Comparison of ENCODE assay signal across 7 mouse cellular contexts in genomic region chr10:105574695-105575660, GRCm38 (mm10). TPM values are rescaled to one million over a fixed set of nuclear protein-coding genes. Genes with fewer than 3 reads are reported as not detected.
DNase-seq lines count a peak whose midpoint lies in the region; ATAC-seq and TF ChIP-seq lines count a peak whose summit lies in the region.

No protein-coding gene starts in this region.

- TF ChIP-seq EP300 in heart, adult 2 months (IDR thresholded peaks at IDR 0.05; ENCODE audit: insufficient read depth, low read depth, low read length), result peak; percentile 96

- TF ChIP-seq POLR2A in heart, adult 2 months (IDR thresholded peaks at IDR 0.05; ENCODE audit: insufficient read depth, low read depth, low read length), result peak; percentile 31; the same call in 1 of the 2 replicates

- peak overlapping the region; percentile 82 for H3K4me3 ChIP-seq in embryonic facial prominence, embryonic 13.5 days
- H3K4me3 ChIP-seq in heart, adult 2 months, result peak overlapping the region; percentile 79
- H3K4me3 ChIP-seq in limb, embryonic 13.5 days, result peak overlapping the region; percentile 86
- peak overlapping the region; percentile 84 for H3K4me3 ChIP-seq in midbrain, embryonic 16.5 days (ENCODE audit: low read depth, low read length)

- intact Hi-C loops in heart, adult 2 months (cut with DNase I), result loop anchor here (2.0 to 10.0 kb wide), 4 partner anchors 74 to 1593 kb away; no protein-coding TSS in a partner anchor

- H3K27ac ChIP-seq in embryonic facial prominence, embryonic 13.5 days, result peak overlapping the region; percentile 89
- H3K27ac ChIP-seq in heart, adult 2 months, result peak overlapping the region; percentile 79
- H3K27ac ChIP-seq in limb, embryonic 13.5 days, result peak overlapping the region; percentile 90
- peak overlapping the region; percentile 94 for H3K27ac ChIP-seq in midbrain, embryonic 16.5 days (ENCODE audit: low read length)

- no peaks in the 10 kb centered on the region for H3K79me2 ChIP-seq in heart, adult 2 months (replicated peaks; ENCODE audit: control insufficient read depth, insufficient read depth, low read length)

- H3K9me3 ChIP-seq in embryonic facial prominence, embryonic 13.5 days, result no peaks in the 10 kb centered on the region
- no peaks in the 10 kb centered on the region for H3K9me3 ChIP-seq in limb, embryonic 13.5 days
- H3K9me3 ChIP-seq in midbrain, embryonic 16.5 days (replicated peaks; ENCODE audit: control insufficient read depth, low read length, poor library complexity, severe bottlenecking), result no peaks in the 10 kb centered on the region

- WGBS in embryonic facial prominence, embryonic 13.5 days, result under 1% methylated on average over 44 of the region's 44 CpGs
- WGBS in heart, adult 2 months, result under 1% methylated on average over 44 of the region's 44 CpGs
- WGBS in limb, embryonic 13.5 days, result under 1% methylated on average over 44 of the region's 44 CpGs
- under 1% methylated on average over 44 of the region's 44 CpGs for WGBS in midbrain, embryonic 16.5 days

- peak; percentile 95 to 96 for DNase-seq in adrenal gland, postnatal 36 days
- peak; percentile 90 to 93 for DNase-seq in heart, adult 2 months
- DNase-seq in kidney, adult 8-10 months, result peak; percentile 81 to 93
- peak; percentile 46 to 87 for DNase-seq in spleen, postnatal 10 days (ENCODE audit: low spot score in 2 of 2)

- peak; percentile 77 for ATAC-seq in embryonic facial prominence, embryonic 13.5 days (ENCODE audit: insufficient number of reproducible peaks, insufficient read depth, low FRiP score, low TSS enrichment, low read depth)
- ATAC-seq in limb, embryonic 13.5 days (ENCODE audit: low FRiP score, low read depth), result peak; percentile 76
- ATAC-seq in midbrain, embryonic 16.5 days, result peak; percentile 82

- peak overlapping the region; percentile 86 for H3K4me2 ChIP-seq in embryonic facial prominence, embryonic 13.5 days
- H3K4me2 ChIP-seq in limb, embryonic 13.5 days (replicated peaks), result peak overlapping the region; percentile 88
- H3K4me2 ChIP-seq in midbrain, embryonic 16.5 days (ENCODE audit: low read length), result peak overlapping the region; percentile 58

- TF ChIP-seq CTCF in heart, adult 2 months (IDR thresholded peaks at IDR 0.05), result no peak; the same call in 1 of the 2 replicates

- peaks cover 29% of the 10 kb centered on the region for H3K4me1 ChIP-seq in embryonic facial prominence, embryonic 13.5 days
- H3K4me1 ChIP-seq in heart, adult 2 months (ENCODE audit: control insufficient read depth, insufficient read depth, low read length), result peaks cover 1% of the 10 kb centered on the region
- peaks cover 45% of the 10 kb centered on the region for H3K4me1 ChIP-seq in limb, embryonic 13.5 days
- peaks cover 29% of the 10 kb centered on the region for H3K4me1 ChIP-seq in midbrain, embryonic 16.5 days (ENCODE audit: control insufficient read depth, insufficient read depth, low read length)

- H3K36me3 ChIP-seq in embryonic facial prominence, embryonic 13.5 days, result no peaks in the 10 kb centered on the region
- peaks cover 3% of the 10 kb centered on the region for H3K36me3 ChIP-seq in heart, adult 2 months (ENCODE audit: control insufficient read depth, insufficient read depth, low read length)
- H3K36me3 ChIP-seq in limb, embryonic 13.5 days, result no peaks in the 10 kb centered on the region
- no peaks in the 10 kb centered on the region for H3K36me3 ChIP-seq in midbrain, embryonic 16.5 days (ENCODE audit: control insufficient read depth, insufficient read depth, low read length)

- no peaks in the 10 kb centered on the region for H3K27me3 ChIP-seq in embryonic facial prominence, embryonic 13.5 days
- H3K27me3 ChIP-seq in heart, adult 2 months (ENCODE audit: control insufficient read depth, insufficient read depth, low read length), result no peaks in the 10 kb centered on the region
- H3K27me3 ChIP-seq in limb, embryonic 13.5 days, result peaks cover 8% of the 10 kb centered on the region; the same call in 1 of the 2 replicates
- no peaks in the 10 kb centered on the region for H3K27me3 ChIP-seq in midbrain, embryonic 16.5 days (ENCODE audit: control insufficient read depth, insufficient read depth, low read depth, low read length)

- H3K9ac ChIP-seq in embryonic facial prominence, embryonic 13.5 days, result peak overlapping the region; percentile 84
- H3K9ac ChIP-seq in heart, adult 2 months (ENCODE audit: low read depth, low read length), result peak overlapping the region; percentile 18; the same call in 1 of the 2 replicates
- H3K9ac ChIP-seq in limb, embryonic 13.5 days, result peak overlapping the region; percentile 63
- H3K9ac ChIP-seq in midbrain, embryonic 16.5 days (ENCODE audit: low read depth, low read length), result peak overlapping the region; percentile 85

RNA-seq across cellular contexts. Expression of gene Tmtc2, which starts 0.7 kb away (rescaled TPM):
- 1 to 10 TPM; 5.4 to 7.2 TPM for total RNA-seq in adrenal gland, postnatal 36 days (2021)
- 17.0 and 21.1 TPM in 2 replicates for polyA plus RNA-seq in embryonic facial prominence, embryonic 13.5 days (2015; fragmentation: Nextera tagmentation; extraction: Ambion mirVana)
- 1 to 10 TPM; 4.4 TPM for total RNA-seq in heart, adult 2 months (2021)
- polyA plus RNA-seq in heart, adult 2 months (2012; rRNA removed), result 2.6 and 4.1 TPM in 2 replicates
- 23.3 and 24.2 TPM in 2 replicates for polyA plus RNA-seq in limb, embryonic 13.5 days (2015; fragmentation: Nextera tagmentation; extraction: Ambion mirVana)
- polyA plus RNA-seq in midbrain, embryonic 16.5 days (2015; fragmentation: Nextera tagmentation; extraction: Ambion mirVana), result 6.4 and 8.2 TPM in 2 replicates

Comparison
In these comparisons a context has a peak if more than half of its experiments do, and no peak if none do; other contexts are left out.
1. Peak in every context shown above with its lines: DNase-seq, ATAC-seq, H3K4me3 ChIP-seq and H3K27ac ChIP-seq.
2. H3K9ac ChIP-seq: peak in every context shown above with its lines; median percentile 85 in midbrain, embryonic 16.5 days; 84 in embryonic facial prominence, embryonic 13.5 days; 63 in limb, embryonic 13.5 days; 18 in heart, adult 2 months.